Mouse (Mus musculus) naive thymus-derived CD4-positive, alpha-beta T cell, adult 5 months (primary cell): ENCODE data around the gene Rnft2. TPM values are rescaled to one million over a fixed set of nuclear protein-coding genes. Genes with fewer than 3 reads are reported as not detected.

Source experiments
- polyA plus RNA-seq: library from polyadenylated mRNA; unstranded; fragments of 100-300 nt; shearing (Covaris generic); gene quantifications from one replicate; pipeline ENCODE4 v1.2.1, GENCODE M21; 2017

The Rnft2 gene
- polyA plus RNA-seq, result not detected

DNA sequence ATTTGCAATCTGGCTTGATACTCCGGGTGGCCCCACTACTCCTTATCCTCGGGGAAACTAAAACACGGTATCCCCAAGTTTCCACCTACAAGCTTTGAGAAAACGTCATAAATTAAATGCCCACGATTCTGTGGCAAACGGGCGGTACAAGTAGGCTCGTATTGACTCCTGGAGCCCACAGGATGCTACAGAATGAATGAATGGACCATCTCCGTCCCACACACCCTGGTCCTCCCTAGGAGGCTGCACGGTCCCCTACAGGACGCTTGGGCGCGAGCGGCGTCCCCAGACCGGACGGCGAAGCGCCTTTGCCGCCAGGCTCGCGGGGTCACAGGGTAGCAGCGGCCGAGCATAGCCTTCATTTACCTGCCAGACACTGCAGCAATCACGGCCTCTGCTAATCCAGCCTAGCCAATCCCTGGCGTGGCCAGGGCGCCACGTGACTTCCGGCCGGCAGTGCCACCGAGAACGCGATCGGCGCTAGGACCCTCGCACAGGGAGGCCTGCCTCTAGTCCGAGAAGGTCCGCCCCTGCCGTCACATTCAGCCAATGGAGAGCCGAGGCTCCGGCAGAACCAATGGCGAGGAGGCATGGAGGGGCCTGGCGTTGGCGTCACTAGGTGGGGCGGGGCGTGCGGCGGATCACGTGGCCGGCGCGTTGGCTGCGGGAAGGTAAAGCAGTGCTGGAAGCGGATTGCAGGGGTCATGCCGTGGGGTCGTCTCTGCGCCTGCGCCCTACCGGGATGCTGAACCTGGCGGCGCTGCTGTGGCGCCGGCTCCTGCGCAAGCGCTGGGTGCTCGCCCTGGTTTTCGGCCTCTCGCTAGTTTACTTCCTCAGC is at the start of gene Rnft2, which contains the start of gene 2410131K14Rik:
Rnft2 (minus strand) TSS at position 511 of the 838 bp plus-strand sequence.
2410131K14Rik (plus strand) TSS at position 622 of the 838 bp plus-strand sequence.

DNA sequence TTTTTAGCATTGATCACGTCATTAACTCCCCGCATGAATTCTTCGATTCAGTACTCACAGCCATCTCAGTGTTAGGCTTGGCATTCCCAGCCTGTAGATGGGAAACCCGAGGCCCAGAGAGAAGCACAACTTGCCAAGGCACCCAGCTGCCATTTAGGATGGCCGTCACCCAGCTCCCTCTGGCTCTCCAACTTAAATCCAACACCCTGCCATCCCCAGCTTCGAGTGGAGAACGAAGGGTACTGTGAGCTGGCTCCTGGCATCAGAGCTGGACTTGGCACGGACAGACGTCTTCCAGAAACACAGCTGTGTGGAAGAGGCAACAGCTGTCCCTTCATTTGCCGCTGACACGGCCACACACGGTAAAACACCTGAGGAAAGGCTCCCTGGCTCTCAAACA is 80.3 kb downstream of the Rnft2 start, which contains the start of gene Hrk:
Hrk (plus strand) TSS at position 68 of the 400 bp plus-strand sequence.

DNA sequence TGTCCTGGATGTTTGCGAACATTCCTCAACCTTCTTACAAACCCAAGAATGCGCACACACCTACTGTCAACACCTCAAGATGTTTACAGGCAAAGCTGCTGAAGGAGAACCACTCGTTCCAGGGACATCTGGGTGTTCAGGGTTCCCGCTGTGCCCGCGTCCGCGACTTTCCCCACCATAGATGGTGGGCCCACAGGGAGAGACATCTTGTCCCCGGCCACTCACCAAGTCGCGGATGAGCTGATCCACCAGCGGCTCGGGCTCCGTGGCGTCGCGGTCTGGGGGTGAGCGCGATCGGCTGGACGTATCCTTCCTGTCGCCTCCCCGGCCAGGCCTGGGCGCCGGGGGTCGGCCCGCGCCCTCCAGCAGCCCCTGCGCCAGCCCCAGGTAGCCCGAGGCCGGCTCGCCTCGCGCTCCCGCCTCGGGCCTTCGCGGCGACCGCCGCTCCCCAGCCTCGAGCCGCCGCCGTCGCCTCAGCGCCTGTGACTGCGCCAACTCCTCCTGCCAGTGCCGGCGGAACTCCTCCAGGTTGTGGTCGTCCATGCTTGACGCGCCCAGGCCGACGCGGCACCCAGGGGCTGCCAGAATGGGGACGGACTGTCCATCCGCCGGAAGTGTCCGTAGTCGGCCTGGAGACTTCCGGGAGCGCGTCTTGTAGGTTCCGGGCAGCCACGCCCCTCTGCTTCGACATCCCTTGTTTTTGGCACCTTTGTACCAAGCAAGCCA is 89.9 kb downstream of the Rnft2 start, which contains the start of gene Fbxw8:
Fbxw8 (minus strand) TSS at position 626 of the 726 bp plus-strand sequence.

Other genes starting within 250 kb of the Rnft2 start
- gene Tesc, start 217.4 kb downstream of the Rnft2 start, polyA plus RNA-seq, result 116 TPM
- 6.6 TPM for gene Fbxw8, start 89.7 kb downstream of the Rnft2 start, polyA plus RNA-seq
- not detected for gene Hrk, start 80.5 kb downstream of the Rnft2 start, polyA plus RNA-seq
- gene 2410131K14Rik, start 111 bp upstream of the Rnft2 start, polyA plus RNA-seq, result 7.2 TPM